Mouse (Mus musculus): ENCODE measurements around the gene Lyplal1. TPM values are rescaled to one million over a fixed set of nuclear protein-coding genes. Genes with fewer than 3 reads are reported as not detected.

Gene Lyplal1
- polyA plus RNA-seq, 2 experiments, result 4.7 to 9.2 TPM

DNA sequence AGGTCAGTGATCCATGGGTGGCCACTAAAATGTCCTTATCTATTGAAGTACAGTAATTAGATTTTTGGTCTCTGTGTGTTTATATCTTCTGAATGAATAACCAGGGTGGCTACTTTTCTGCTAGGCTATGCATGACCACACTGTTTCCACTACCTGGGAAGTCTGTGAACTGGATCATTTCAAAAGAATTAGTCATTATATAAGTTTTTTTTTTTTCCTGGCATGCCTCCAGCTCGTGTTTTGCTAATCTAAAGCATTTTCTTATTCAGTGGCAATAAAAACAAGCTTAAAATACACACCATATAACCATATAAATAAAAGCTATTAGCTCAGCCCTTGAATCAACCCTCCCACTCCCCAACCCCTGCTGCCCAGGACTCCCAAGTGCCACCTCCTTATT, 75.3 kb downstream of the Lyplal1 start:
- WGBS (ENCODE audit: insufficient replicate concordance), result 54% methylated on average over 1 of the region's 1 CpGs
- DNase-seq (ENCODE audit: low read depth in 3 of 3, low spot score in 3 of 3), result no peak

More for the DNA sequence above, 75.3 kb downstream of the Lyplal1 start:
- H3K4me2 ChIP-seq (ENCODE audit: low read depth), result no peak overlapping the region
- no peak overlapping the region for H3K4me3 ChIP-seq (ENCODE audit: insufficient read depth in 1 of 2, low read depth in 2 of 2, low read length in 2 of 2)
- no peaks in the 10 kb centered on the region for H3K4me1 ChIP-seq (replicated peaks; ENCODE audit: control insufficient read depth in 2 of 2, insufficient read depth in 2 of 2, low read length in 1 of 2)
- H3K27me3 ChIP-seq (ENCODE audit: control insufficient read depth, insufficient read depth, low read length), result no peaks in the 10 kb centered on the region
- no peak overlapping the region for H3K9ac ChIP-seq (replicated peaks)
- no peaks in the 10 kb centered on the region for H3K36me3 ChIP-seq (replicated peaks; ENCODE audit: control insufficient read depth, insufficient read depth, low read depth)
- H3K27ac ChIP-seq, result no peak overlapping the region
- TF ChIP-seq EP300 (IDR thresholded peaks at IDR 0.05; ENCODE audit: low read depth) (no peak), CTCF (IDR thresholded peaks at IDR 0.05; ENCODE audit: low read depth) (no peak)
- ATAC-seq (ENCODE audit: insufficient read depth), result no peak
- no peaks in the 10 kb centered on the region for H3K9me3 ChIP-seq (ENCODE audit: control insufficient read depth, low read length)

Data from liver, embryonic 14.5 days (tissue).